Mouse (Mus musculus): Measurements from ENCODE around the gene Rims4.
A peak's percentile ranks its signal among the peaks of the same experiment; 100 is the strongest.

Rims4 gene

GRCm38 (mm10) chr2:163858254-163858947, 60.1 kb downstream of the Rims4 start:
- DNase-seq: peak; percentile 65

- DNase-seq: no peak
Observed at GRCm38 (mm10) chr2:163857233-163857632, 61.2 kb downstream of the Rims4 start.

GRCm38 (mm10) chr2:163853461-163853901, 65.0 kb downstream of the Rims4 start, which contains the start of gene Kcnk15:
Gene Kcnk15, plus strand, starts transcription at chr2:163853651.
- DNase-seq: no peak

GRCm38 (mm10) chr2:163842043-163842442, 76.4 kb downstream of the Rims4 start:
- no peak for DNase-seq

GRCm38 (mm10) chr2:163839519-163839918, 79.0 kb downstream of the Rims4 start:
- DNase-seq: peak; percentile 78

GRCm38 (mm10) chr2:163838043-163838442, 80.4 kb downstream of the Rims4 start:
- peak; percentile 79 for DNase-seq

- DNase-seq: no peak
Observed at GRCm38 (mm10) chr2:163831163-163831562, 87.3 kb downstream of the Rims4 start.

- no peak for DNase-seq
Observed at GRCm38 (mm10) chr2:163826494-163826893, 92.0 kb downstream of the Rims4 start.

- DNase-seq: no peak
Observed at GRCm38 (mm10) chr2:163825861-163826260, 92.6 kb downstream of the Rims4 start.

GRCm38 (mm10) chr2:163823771-163824170, 94.7 kb downstream of the Rims4 start:
- no peak for DNase-seq

GRCm38 (mm10) chr2:163823248-163823647, 95.2 kb downstream of the Rims4 start:
- DNase-seq: peak; percentile 31

GRCm38 (mm10) chr2:163820607-163821006, 97.9 kb downstream of the Rims4 start, which contains the start of gene Ccn5:
Gene Ccn5, plus strand, starts transcription at chr2:163820861.
- peak; percentile 81 for DNase-seq

- no peak for DNase-seq
Observed at GRCm38 (mm10) chr2:163814739-163815465, 103.6 kb downstream of the Rims4 start.

- DNase-seq: no peak
Observed at GRCm38 (mm10) chr2:163813077-163813476, 105.4 kb downstream of the Rims4 start.
